Mouse (Mus musculus) limb, embryonic 13.5 days (tissue): ENCODE data around the gene Nudt21. TPM values are rescaled to one million over a fixed set of nuclear protein-coding genes. Genes with fewer than 3 reads are reported as not detected.

Source experiments
- polyA plus RNA-seq: library from polyadenylated mRNA; unstranded; fragments of >200 nt; fragmentation: Nextera tagmentation; extraction: Ambion mirVana; gene quantifications from 2 replicates; pipeline ENCODE4 v1.2.1, GENCODE M21; 2015

The Nudt21 gene
- polyA plus RNA-seq, 1 experiment from 2014 or later, result 118 TPM

Other genes starting within 250 kb of the Nudt21 start
- gene Gnao1, start 227.1 kb downstream of the Nudt21 start, polyA plus RNA-seq, result 2.8 and 4.3 TPM in 2 replicates
- gene Amfr, start 24.2 kb downstream of the Nudt21 start, polyA plus RNA-seq, result 41.9 TPM in 2 replicates
- gene Ogfod1, start 167 bp upstream of the Nudt21 start, polyA plus RNA-seq, result 15.8 and 16.7 TPM in 2 replicates
- gene Bbs2, start 61.9 kb upstream of the Nudt21 start, polyA plus RNA-seq, result 11.8 and 15.2 TPM in 2 replicates
- gene Mt4, start 100.2 kb upstream of the Nudt21 start, polyA plus RNA-seq, result not detected in 2 replicates
- gene Mt3, start 115.6 kb upstream of the Nudt21 start, polyA plus RNA-seq, result 0.99 and 1.2 TPM in 2 replicates
- gene Mt2, start 135.6 kb upstream of the Nudt21 start, polyA plus RNA-seq, result 28.0 and 31.7 TPM in 2 replicates
- gene Mt1, start 142.1 kb upstream of the Nudt21 start, polyA plus RNA-seq, result 77.3 and 102 TPM in 2 replicates
- gene Nup93, start 177.5 kb upstream of the Nudt21 start, polyA plus RNA-seq, result 93.7 and 99.2 TPM in 2 replicates